Mouse (Mus musculus): Measurements from ENCODE around the gene Slc10a6. TPM values are rescaled to one million over a fixed set of nuclear protein-coding genes. Genes with fewer than 3 reads are reported as not detected.

The Slc10a6 gene
- polyA plus RNA-seq, 1 experiment from 2014 or later = not detected

DNA sequence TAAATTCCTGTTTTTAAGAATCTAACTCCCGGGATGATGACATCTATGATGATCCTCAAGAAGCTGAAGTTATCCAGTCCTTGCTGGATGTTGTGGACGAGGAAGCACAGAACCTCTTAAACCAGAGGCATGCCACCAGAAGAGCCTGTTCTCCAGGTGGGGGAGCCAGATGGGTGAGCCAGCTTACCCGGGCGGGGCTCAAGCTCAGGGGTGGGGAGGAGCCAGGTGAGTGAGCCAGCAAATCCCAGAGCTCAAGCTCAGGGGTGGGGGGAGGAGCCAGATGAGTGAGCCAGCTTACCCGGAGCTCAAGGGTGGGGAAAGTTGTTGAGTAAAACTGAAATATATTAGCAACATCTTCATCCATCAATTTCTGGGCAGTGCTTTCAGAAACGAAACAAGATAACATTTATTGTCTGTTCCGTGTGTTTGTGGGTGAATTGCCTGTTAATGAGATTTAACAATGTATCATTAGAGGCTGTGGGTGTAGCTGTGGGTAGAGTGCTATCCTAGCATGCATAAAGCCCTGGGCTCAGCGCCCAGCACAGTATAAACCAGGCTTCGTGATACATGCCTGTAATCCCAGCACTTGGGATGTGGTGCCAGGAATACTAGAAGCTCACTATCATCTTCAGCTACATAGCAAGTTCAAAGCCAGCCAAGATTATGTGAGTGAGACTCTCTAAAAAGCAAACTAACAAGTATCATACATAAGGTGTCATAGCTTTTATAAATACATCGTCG lies 49.4 kb downstream of the Slc10a6 start:
- no peak for DNase-seq (ENCODE audit: low spot score)
- Histone ChIP-seq H3K4me1 (no peaks in the 10 kb centered on the region), H3K36me3 (peaks cover 73% of the 10 kb centered on the region), H3K4me3 (no peak overlapping the region), H3K27ac (replicated peaks) (no peak overlapping the region), H3K9me3 (replicated peaks) (no peaks in the 10 kb centered on the region), H3K27me3 (ENCODE audit: low read depth, poor library complexity, severe bottlenecking) (no peaks in the 10 kb centered on the region)
- 85% methylated on average over 11 of the region's 11 CpGs for WGBS

DNA sequence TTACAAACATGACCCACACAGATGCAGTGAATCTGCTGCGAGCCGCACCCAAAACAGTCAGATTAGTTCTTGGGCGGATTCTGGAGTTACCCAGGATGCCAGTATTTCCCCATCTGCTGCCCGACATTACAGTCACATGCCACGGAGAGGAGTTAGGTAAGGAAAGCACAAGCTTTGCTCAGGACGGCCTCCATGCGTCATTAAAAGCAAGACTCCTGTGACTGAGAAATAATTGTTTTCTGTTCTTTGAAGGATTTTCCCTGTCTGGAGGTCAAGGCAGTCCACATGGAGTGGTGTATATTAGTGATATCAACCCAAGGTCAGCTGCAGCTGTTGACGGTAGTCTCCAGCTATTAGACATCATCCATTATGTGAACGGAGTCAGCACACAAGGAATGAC lies 59.8 kb downstream of the Slc10a6 start:
- no peak overlapping the region for H3K4me3 ChIP-seq
- WGBS = 94% methylated on average over 9 of the region's 9 CpGs
- H3K27ac ChIP-seq (replicated peaks) = no peak overlapping the region
- H3K36me3 ChIP-seq = peaks cover 97% of the 10 kb centered on the region
- H3K27me3 ChIP-seq (ENCODE audit: low read depth, poor library complexity, severe bottlenecking) = no peaks in the 10 kb centered on the region
- DNase-seq (ENCODE audit: low spot score) = no peak
- H3K4me1 ChIP-seq = no peaks in the 10 kb centered on the region
- H3K9me3 ChIP-seq (replicated peaks) = no peaks in the 10 kb centered on the region

DNA sequence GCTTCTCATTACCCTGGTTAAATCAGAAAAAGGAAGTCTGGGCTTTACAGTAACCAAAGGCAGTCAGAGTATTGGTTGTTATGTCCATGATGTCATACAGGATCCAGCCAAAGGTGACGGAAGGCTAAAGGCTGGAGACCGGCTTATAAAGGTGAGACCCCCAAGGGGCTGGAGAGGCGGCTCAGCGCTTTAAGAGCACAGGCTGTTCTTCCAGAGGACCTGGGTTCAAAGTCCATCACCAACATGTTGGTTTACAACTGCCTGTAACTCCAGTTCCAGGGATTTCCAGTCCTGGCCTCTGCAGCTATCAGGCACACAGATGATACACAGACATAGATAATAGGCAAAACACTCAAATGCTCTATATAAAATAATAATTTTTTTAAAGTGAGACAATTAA lies 61.2 kb downstream of the Slc10a6 start:
- H3K9me3 ChIP-seq (replicated peaks) = no peaks in the 10 kb centered on the region
- H3K4me3 ChIP-seq = no peak overlapping the region
- H3K27me3 ChIP-seq (ENCODE audit: low read depth, poor library complexity, severe bottlenecking) = no peaks in the 10 kb centered on the region
- H3K27ac ChIP-seq (replicated peaks) = no peak overlapping the region
- no peaks in the 10 kb centered on the region for H3K4me1 ChIP-seq
- WGBS = 94% methylated on average over 4 of the region's 4 CpGs
- no peak for DNase-seq (ENCODE audit: low spot score)
- H3K36me3 ChIP-seq = peaks cover 99% of the 10 kb centered on the region

DNA sequence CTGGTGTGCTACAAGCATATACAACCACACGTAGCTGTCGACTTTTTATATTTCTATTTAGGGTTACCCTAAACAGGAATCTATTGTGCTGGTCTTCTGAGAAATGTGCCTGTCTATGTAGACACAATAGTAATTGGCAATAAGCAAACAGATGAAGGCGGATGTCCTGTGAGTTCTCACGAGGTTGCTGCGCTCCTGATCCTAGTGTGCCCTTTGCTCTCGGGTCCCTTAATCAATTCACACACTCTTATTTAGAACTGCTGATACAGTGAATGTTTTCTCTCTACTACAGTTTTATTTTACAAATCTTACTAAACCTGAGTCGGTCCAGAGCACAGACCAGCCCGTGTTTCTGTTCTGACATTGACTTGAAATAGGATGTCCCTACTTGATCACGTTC lies 68.7 kb downstream of the Slc10a6 start:
- Histone ChIP-seq H3K4me3 (no peak overlapping the region), H3K4me1 (no peaks in the 10 kb centered on the region), H3K27me3 (ENCODE audit: low read depth, poor library complexity, severe bottlenecking) (no peaks in the 10 kb centered on the region), H3K36me3 (peaks cover 100% of the 10 kb centered on the region), H3K9me3 (replicated peaks) (no peaks in the 10 kb centered on the region), H3K27ac (replicated peaks) (no peak overlapping the region)
- no peak for DNase-seq (ENCODE audit: low spot score)
- 94% methylated on average over 9 of the region's 9 CpGs for WGBS

Other genes with a start within 250 kb of the Slc10a6 start
- gene Ptpn13, start 204.2 kb downstream of the Slc10a6 start, polyA plus RNA-seq (2016; fragmentation: Nextera tagmentation; extraction: Ambion mirVana) = 17.5 and 18.9 TPM in 2 replicates
- 0.21 and 0.27 TPM in 2 replicates for gene 1700016H13Rik, start 26.6 kb upstream of the Slc10a6 start, polyA plus RNA-seq (2016; fragmentation: Nextera tagmentation; extraction: Ambion mirVana)
- gene Aff1, start 63.0 kb upstream of the Slc10a6 start, polyA plus RNA-seq (2016; fragmentation: Nextera tagmentation; extraction: Ambion mirVana) = 3.5 and 5.1 TPM in 2 replicates